Mouse (Mus musculus) ES-Bruce4 (cell line): ENCODE measurements around the gene Arl6.

ENCODE experiments used
- CTCF ChIP-seq: IDR thresholded peaks from one replicate; pipeline ENCODE4 v1.8.1; 2011; ENCODE audit warnings: low read depth, low read length
- POLR2A ChIP-seq: IDR thresholded peaks from one replicate; pipeline ENCODE4 v1.8.1; 2011; ENCODE audit warnings: low read length; ENCODE audit not compliant: insufficient read depth

- TF ChIP-seq CTCF (no peak), POLR2A (no peak)
Observed at GRCm38 (mm10) chr16:59588351-59589025, 50.7 kb downstream of the Arl6 start.
